Mouse (Mus musculus): Measurements from ENCODE around the gene Phactr2. TPM values are rescaled to one million over a fixed set of nuclear protein-coding genes. Genes with fewer than 3 reads are reported as not detected.

Gene Phactr2
- polyA plus RNA-seq, 1 experiment from 2014 or later, result 58.1 TPM

DNA sequence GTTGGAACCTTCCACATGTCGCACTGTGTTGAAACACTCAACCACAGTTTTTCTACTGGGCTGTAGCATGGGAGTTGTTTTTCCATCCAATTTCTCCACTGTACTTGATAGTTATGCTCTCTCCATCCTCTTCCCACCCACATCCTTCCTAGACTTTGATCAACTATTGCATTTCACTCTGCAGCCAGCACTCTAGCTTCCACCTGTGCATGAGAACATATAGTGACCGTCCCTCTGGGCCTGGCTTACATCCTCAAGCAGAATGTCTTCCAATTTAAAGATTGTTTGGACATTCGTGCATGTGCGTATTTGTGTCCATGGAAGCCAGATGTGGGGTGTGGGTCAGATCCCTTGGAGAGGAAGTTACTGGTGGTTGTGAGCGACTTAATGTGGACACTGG lies 114.4 kb downstream of the Phactr2 start:
- Histone ChIP-seq H3K4me1 (replicated peaks) (peaks cover 17% of the 10 kb centered on the region; the same call in 1 of the 2 replicates), H3K27me3 (replicated peaks) (no peaks in the 10 kb centered on the region), H3K36me3 (no peaks in the 10 kb centered on the region), H3K9me3 (replicated peaks) (no peaks in the 10 kb centered on the region), H3K27ac (ENCODE audit: poor library complexity, severe bottlenecking) (peak overlapping the region; percentile 81), H3K9ac (no peak overlapping the region), H3K4me3 (no peak overlapping the region), H3K4me2 (no peak overlapping the region)
- no peak for ATAC-seq (ENCODE audit: insufficient number of reproducible peaks, low FRiP score)
- 86% methylated on average over 5 of the region's 5 CpGs for WGBS

DNA sequence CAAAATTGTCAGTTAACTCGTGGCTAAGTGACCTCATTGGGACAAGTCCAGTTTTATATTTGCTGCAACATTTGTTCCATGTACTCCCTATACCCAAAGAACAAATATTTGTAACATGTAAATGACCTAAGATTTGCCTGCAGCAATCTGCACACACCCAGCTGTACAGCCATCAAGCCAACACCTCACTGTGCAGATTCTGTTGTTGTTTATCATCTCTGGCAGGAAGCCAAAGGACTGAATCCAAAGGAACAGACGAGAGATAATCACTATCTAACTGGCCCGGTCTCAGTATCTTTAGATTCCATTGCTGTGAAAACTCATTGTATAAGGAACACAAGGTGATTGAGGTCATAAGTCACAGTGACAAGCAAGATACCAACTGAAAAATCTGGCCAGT lies 115.5 kb downstream of the Phactr2 start:
- Histone ChIP-seq H3K9me3 (replicated peaks) (no peaks in the 10 kb centered on the region), H3K4me1 (replicated peaks) (peaks cover 13% of the 10 kb centered on the region; the same call in 1 of the 2 replicates), H3K4me2 (no peak overlapping the region), H3K36me3 (no peaks in the 10 kb centered on the region), H3K9ac (no peak overlapping the region), H3K27me3 (replicated peaks) (no peaks in the 10 kb centered on the region), H3K27ac (ENCODE audit: poor library complexity, severe bottlenecking) (peak overlapping the region; percentile 63), H3K4me3 (no peak overlapping the region)
- ATAC-seq (ENCODE audit: insufficient number of reproducible peaks, low FRiP score), result peak; percentile 67; the same call in 1 of the 2 replicates
- 8% methylated on average over 3 of the region's 3 CpGs for WGBS

DNA sequence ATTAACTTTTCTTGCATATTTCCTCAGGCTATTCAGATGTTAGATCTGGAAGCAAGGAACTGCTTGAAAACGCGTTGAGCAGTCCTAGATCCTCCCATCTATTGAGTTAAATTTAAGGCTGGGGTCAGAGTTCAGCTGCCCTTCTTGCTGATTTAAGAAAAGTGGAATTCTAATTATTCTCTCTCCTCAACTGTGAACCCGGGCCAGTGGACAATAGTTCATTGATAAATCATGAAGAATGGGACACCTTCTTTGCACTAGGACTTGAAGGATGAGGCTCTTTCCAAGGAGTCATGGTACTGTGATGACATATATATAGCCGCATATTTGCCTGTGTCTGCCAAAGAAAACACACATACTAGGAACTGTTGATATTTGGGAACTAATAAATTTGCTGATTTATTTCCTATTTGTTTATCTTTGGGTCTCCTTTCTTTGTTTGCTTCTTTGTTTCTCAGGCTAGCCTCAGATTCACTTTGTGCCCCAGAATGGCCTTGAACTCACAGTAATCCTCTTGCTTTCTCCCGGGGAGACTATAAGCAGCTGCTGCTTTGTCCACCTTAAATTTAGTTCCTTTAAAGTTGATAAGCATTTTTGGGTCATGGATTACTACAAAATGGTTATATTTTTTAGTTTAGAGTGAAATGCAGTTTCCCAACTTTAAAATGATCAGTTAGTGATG lies 127.5 kb downstream of the Phactr2 start:
- Histone ChIP-seq H3K36me3 (peaks cover 4% of the 10 kb centered on the region; the same call in 1 of the 2 replicates), H3K4me1 (replicated peaks) (no peaks in the 10 kb centered on the region), H3K27me3 (replicated peaks) (no peaks in the 10 kb centered on the region), H3K27ac (ENCODE audit: poor library complexity, severe bottlenecking) (no peak overlapping the region), H3K4me3 (no peak overlapping the region), H3K9ac (no peak overlapping the region), H3K4me2 (no peak overlapping the region), H3K9me3 (replicated peaks) (0 out of 2 replicates have a peak, but pooled peaks cover 3% of the 10 kb centered on the region)
- no peak for ATAC-seq (ENCODE audit: insufficient number of reproducible peaks, low FRiP score)
- WGBS, result 73% methylated on average over 5 of the region's 5 CpGs

DNA sequence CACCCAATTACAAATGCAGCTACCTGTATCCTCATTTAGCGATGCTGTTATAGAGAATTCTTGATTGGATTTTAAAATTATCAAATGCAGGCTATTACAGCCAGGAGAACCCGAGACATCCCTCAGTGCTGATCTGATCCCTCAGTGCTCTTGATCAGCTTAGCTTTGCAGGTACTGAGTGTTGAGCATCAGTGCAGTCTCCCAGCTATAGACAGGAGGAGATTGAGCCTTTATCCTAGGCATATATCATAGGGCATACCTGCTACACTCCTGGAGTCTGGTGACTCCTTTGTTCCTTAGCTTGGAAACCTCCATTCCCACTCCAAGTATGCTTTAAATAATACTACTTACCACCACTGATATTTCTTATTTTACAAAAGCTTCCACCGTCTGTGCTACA lies 133.6 kb downstream of the Phactr2 start:
- WGBS, result 77% methylated on average over 3 of the region's 3 CpGs
- no peaks in the 10 kb centered on the region for H3K36me3 ChIP-seq
- no peaks in the 10 kb centered on the region for H3K9me3 ChIP-seq (replicated peaks)
- no peak overlapping the region for H3K4me2 ChIP-seq
- no peaks in the 10 kb centered on the region for H3K27me3 ChIP-seq (replicated peaks)
- H3K4me3 ChIP-seq, result no peak overlapping the region
- ATAC-seq (ENCODE audit: insufficient number of reproducible peaks, low FRiP score), result no peak
- no peak overlapping the region for H3K27ac ChIP-seq (ENCODE audit: poor library complexity, severe bottlenecking)
- H3K9ac ChIP-seq, result no peak overlapping the region
- H3K4me1 ChIP-seq (replicated peaks), result 0 out of 2 replicates have a peak, but pooled peaks cover 11% of the 10 kb centered on the region

DNA sequence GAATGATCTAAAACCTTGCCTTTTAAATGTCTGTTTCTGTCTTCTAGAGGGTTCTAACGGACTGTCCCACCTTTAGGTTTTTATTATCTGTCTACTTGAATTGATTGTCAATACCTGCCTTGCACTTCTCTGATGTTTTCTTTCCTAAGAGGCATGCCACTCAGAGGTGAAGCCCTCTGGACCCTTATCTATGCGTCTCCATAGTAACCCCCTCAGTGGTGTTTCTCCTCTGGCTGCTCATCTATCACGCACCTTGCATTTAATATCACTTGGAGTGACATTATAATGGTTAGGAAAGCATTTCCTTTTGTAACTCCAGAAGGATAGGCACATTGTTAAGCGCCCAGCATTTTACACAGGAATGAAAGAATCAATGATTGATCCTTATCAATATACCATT lies 137.2 kb downstream of the Phactr2 start:
- 0 out of 2 replicates have a peak, but pooled peaks cover 11% of the 10 kb centered on the region for H3K4me1 ChIP-seq (replicated peaks)
- no peaks in the 10 kb centered on the region for H3K36me3 ChIP-seq
- no peak overlapping the region for H3K4me3 ChIP-seq
- H3K27me3 ChIP-seq (replicated peaks), result no peaks in the 10 kb centered on the region
- no peak for ATAC-seq (ENCODE audit: insufficient number of reproducible peaks, low FRiP score)
- H3K27ac ChIP-seq (ENCODE audit: poor library complexity, severe bottlenecking), result no peak overlapping the region
- H3K9ac ChIP-seq, result no peak overlapping the region
- 43% methylated on average over 4 of the region's 4 CpGs for WGBS
- H3K9me3 ChIP-seq (replicated peaks), result no peaks in the 10 kb centered on the region
- no peak overlapping the region for H3K4me2 ChIP-seq

DNA sequence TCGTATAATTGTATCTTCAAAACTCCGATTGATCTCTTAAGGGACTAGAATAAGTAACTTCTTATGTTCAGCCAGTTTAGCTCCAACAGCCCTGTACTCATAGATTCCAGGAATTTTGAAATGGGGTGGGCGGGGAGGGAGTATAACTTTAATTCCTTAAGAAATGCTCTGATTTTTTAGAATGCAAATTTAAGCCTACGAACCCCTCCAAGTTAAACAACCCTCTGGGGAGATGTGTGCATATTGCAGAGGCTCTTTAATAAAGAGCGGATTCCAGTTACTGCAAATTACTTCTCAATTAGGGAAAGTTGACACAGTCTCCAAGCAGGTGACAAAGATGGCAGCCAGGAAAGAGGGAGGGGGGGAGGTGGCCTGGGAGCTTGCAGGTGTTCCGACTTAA lies 138.4 kb downstream of the Phactr2 start:
- ATAC-seq (ENCODE audit: insufficient number of reproducible peaks, low FRiP score), result no peak
- Histone ChIP-seq H3K4me1 (replicated peaks) (0 out of 2 replicates have a peak, but pooled peaks cover 11% of the 10 kb centered on the region), H3K4me3 (no peak overlapping the region), H3K9ac (no peak overlapping the region), H3K9me3 (replicated peaks) (no peaks in the 10 kb centered on the region), H3K27ac (ENCODE audit: poor library complexity, severe bottlenecking) (no peak overlapping the region), H3K36me3 (no peaks in the 10 kb centered on the region), H3K27me3 (replicated peaks) (no peaks in the 10 kb centered on the region), H3K4me2 (no peak overlapping the region)
- 81% methylated on average over 6 of the region's 6 CpGs for WGBS

DNA sequence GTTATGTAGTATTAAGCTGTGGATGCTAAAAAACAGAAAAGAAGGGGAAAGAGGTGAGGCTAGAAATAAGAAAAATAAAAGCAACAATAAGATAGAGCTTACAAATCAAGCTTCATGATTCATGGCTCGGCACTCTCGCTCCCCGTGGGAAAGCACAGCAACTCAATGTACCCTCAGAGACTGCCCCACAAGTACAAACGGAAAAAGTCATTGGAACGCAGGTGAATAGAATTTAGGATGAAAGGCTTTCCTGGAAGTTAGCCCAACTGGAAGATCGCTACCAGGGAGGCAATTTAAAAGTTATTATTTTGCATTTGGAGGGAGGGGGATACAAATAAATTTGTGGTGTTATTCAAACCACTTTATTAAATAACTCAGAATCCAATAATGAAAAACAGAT lies 138.9 kb downstream of the Phactr2 start:
- Histone ChIP-seq H3K4me2 (no peak overlapping the region), H3K36me3 (no peaks in the 10 kb centered on the region), H3K4me1 (replicated peaks) (0 out of 2 replicates have a peak, but pooled peaks cover 11% of the 10 kb centered on the region), H3K9ac (no peak overlapping the region), H3K9me3 (replicated peaks) (no peaks in the 10 kb centered on the region), H3K4me3 (no peak overlapping the region), H3K27me3 (replicated peaks) (no peaks in the 10 kb centered on the region), H3K27ac (ENCODE audit: poor library complexity, severe bottlenecking) (no peak overlapping the region)
- WGBS, result 86% methylated on average over 6 of the region's 6 CpGs
- ATAC-seq (ENCODE audit: insufficient number of reproducible peaks, low FRiP score), result no peak

DNA sequence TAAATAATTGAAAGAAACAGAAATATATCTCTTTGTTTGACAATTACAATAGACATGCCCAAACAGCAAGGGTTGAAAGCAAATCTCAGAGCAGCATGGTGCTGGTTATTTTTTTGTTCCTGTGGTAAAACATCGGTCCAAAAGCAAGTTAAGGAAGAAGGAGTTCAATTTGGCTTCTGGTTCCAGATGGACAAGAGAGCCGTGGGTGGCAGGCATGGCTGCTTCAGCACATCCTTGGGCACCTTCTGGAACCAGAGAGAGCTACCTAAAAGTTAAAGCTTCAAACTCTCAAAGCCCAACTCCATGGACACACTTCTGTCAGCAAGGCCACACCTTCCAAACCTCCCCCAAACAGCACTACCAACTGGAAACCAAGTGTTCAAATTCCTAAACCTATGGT lies 140.4 kb downstream of the Phactr2 start:
- H3K4me2 ChIP-seq, result no peak overlapping the region
- H3K9ac ChIP-seq, result no peak overlapping the region
- H3K4me1 ChIP-seq (replicated peaks), result 0 out of 2 replicates have a peak, but pooled peaks cover 5% of the 10 kb centered on the region
- H3K27me3 ChIP-seq (replicated peaks), result no peaks in the 10 kb centered on the region
- no peaks in the 10 kb centered on the region for H3K36me3 ChIP-seq
- ATAC-seq (ENCODE audit: insufficient number of reproducible peaks, low FRiP score), result no peak
- H3K4me3 ChIP-seq, result no peak overlapping the region
- 79% methylated on average over 2 of the region's 2 CpGs for WGBS
- H3K27ac ChIP-seq (ENCODE audit: poor library complexity, severe bottlenecking), result no peak overlapping the region
- H3K9me3 ChIP-seq (replicated peaks), result no peaks in the 10 kb centered on the region

DNA sequence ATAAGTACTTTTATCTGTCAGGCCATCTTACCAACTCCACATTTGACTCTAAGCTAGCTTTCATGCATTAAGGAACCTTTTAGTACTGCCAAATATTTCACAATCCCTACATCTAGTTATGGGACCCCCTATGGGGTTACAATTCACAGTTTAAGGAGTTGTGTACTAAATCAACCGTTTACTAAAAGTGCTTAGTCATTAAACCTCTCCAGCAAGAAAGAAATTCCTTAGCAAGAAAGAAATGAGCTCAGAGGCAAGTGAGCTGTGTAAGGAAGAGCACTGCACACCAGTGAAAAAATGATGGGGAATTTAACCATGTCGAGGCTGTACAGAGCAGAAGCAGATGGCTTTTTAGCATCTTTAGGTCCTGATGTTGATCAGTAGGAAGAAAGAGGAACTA lies 141.2 kb downstream of the Phactr2 start:
- H3K27me3 ChIP-seq (replicated peaks), result no peaks in the 10 kb centered on the region

DNA sequence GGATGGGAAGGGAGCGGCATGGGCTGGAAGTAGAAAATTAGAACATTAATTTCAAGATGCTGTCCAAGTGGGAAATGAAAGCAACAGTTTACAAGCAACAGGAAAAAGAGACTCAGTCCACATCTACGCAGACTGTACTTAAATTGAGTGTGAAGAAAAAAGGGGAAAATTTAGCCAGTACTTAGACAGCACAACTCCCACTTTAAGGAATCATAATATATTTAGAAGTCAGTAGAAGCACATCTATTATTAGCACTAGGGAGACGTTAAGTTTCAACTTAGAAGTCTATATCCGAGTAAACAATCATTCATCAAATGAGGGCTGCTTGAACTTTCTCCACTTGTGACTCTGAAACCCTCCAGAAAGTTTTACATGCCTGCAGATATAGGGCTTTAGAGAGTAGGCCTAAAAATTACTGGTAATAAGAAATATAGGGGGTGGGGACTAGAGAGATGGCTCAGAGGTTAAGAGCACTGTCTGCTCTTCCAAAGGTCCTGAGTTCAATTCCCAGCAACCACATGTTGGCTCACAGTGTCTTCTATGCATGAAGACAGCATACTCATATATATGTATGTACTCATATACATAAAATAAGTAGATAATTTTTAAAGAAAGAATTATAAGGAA lies 142.7 kb downstream of the Phactr2 start:
- H3K4me2 ChIP-seq, result no peak overlapping the region
- WGBS, result 60% methylated on average over 4 of the region's 4 CpGs
- no peaks in the 10 kb centered on the region for H3K27me3 ChIP-seq (replicated peaks)
- H3K4me3 ChIP-seq, result no peak overlapping the region
- no peak overlapping the region for H3K9ac ChIP-seq
- H3K36me3 ChIP-seq, result no peaks in the 10 kb centered on the region
- no peak overlapping the region for H3K27ac ChIP-seq (ENCODE audit: poor library complexity, severe bottlenecking)
- peaks cover 11% of the 10 kb centered on the region for H3K4me1 ChIP-seq (replicated peaks)
- H3K9me3 ChIP-seq (replicated peaks), result no peaks in the 10 kb centered on the region
- ATAC-seq (ENCODE audit: insufficient number of reproducible peaks, low FRiP score), result no peak

More for the DNA sequence above, 141.2 kb downstream of the Phactr2 start:
- H3K4me2 ChIP-seq, result no peak overlapping the region
- H3K9ac ChIP-seq, result no peak overlapping the region
- no peak overlapping the region for H3K27ac ChIP-seq (ENCODE audit: poor library complexity, severe bottlenecking)
- H3K4me1 ChIP-seq (replicated peaks), result peaks cover 11% of the 10 kb centered on the region
- ATAC-seq (ENCODE audit: insufficient number of reproducible peaks, low FRiP score), result no peak
- H3K9me3 ChIP-seq (replicated peaks), result no peaks in the 10 kb centered on the region
- no peaks in the 10 kb centered on the region for H3K36me3 ChIP-seq
- 60% methylated on average over 2 of the region's 2 CpGs for WGBS
- no peak overlapping the region for H3K4me3 ChIP-seq

DNA sequence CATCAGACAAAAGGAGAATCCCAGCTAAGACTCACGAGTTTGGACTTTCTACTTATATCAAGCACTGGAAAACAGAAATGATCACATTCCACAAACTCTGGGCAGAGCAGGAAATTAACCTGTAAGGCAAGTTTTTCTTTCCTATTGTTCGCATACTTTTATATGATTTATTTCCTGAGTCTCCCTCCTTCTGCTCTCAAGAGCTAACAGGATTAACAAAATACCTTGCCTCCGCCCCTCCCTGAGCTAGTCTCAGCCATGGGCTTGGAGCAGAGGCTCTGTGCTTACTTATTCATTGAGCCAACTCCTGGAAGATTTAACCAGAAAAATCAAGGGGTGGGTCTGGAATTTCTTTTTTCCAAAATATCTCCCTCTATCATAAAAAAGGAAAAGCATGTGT lies 145.6 kb downstream of the Phactr2 start:
- H3K4me2 ChIP-seq, result no peak overlapping the region

More for the DNA sequence above, 145.6 kb downstream of the Phactr2 start:
- ATAC-seq (ENCODE audit: insufficient number of reproducible peaks, low FRiP score), result no peak
- WGBS, result 56% methylated on average over 3 of the region's 3 CpGs
- peak overlapping the region; percentile 73 for H3K27ac ChIP-seq (ENCODE audit: poor library complexity, severe bottlenecking)
- no peaks in the 10 kb centered on the region for H3K36me3 ChIP-seq
- H3K27me3 ChIP-seq (replicated peaks), result no peaks in the 10 kb centered on the region
- H3K4me3 ChIP-seq, result no peak overlapping the region
- peaks cover 26% of the 10 kb centered on the region for H3K4me1 ChIP-seq (replicated peaks)
- no peaks in the 10 kb centered on the region for H3K9me3 ChIP-seq (replicated peaks)
- no peak overlapping the region for H3K9ac ChIP-seq
